Mouse (Mus musculus) heart, adult 2 months (tissue): ENCODE results near the gene Aebp2.

Experiments
- CTCF ChIP-seq: fragments of 200-600 bp; IDR thresholded peaks from 2 replicates; pipeline ENCODE4 v1.8.1; 2022; ENCODE audit warnings: antibody characterized with exemption, mild to moderate bottlenecking, moderate library complexity
- EP300 ChIP-seq: fragments of 200-500 bp; IDR thresholded peaks from 2 replicates; pipeline ENCODE4 v1.6.1; 2011; ENCODE audit warnings: low read depth, low read length, control low read depth; ENCODE audit not compliant: insufficient read depth
- POLR2A ChIP-seq: fragments of 200-500 bp; IDR thresholded peaks from 2 replicates; pipeline ENCODE4 v1.6.1; 2011; ENCODE audit warnings: mild to moderate bottlenecking, low read depth, low read length, control low read depth; ENCODE audit not compliant: insufficient read depth

- no peak for TF ChIP-seq CTCF
- TF ChIP-seq EP300, result no peak
- TF ChIP-seq POLR2A, result peak; percentile 42; the same call in 1 of the 2 replicates
Observed at GRCm38 (mm10) chr6:140623226-140624095, 998 bp downstream of the Aebp2 start.
